Mouse (Mus musculus) thymus, adult 2 months (tissue): ENCODE results near the gene Sfpq. TPM values are rescaled to one million over a fixed set of nuclear protein-coding genes. Genes with fewer than 3 reads are reported as not detected.

Experiments used
- DNase-seq: peaks from one replicate; pipeline ENCODE4 v3.0.0; 2021
- H3K27ac ChIP-seq: fragments of 200-500 bp; 2 replicates; pipeline ENCODE4 v1.5.1; 2012; ENCODE audit warnings: low read length, control low read depth; ENCODE audit not compliant: control insufficient read depth, insufficient read depth
- H3K27me3 ChIP-seq: fragments of 200-500 bp; 2 replicates; pipeline ENCODE4 v1.6.1; 2012; ENCODE audit warnings: mild to moderate bottlenecking, low read length, moderate library complexity, mixed read lengths; ENCODE audit not compliant: control insufficient read depth, insufficient read depth
- H3K36me3 ChIP-seq: fragments of 200-500 bp; 2 replicates; pipeline ENCODE4 v1.6.1; 2012; ENCODE audit warnings: mild to moderate bottlenecking, low read length, moderate library complexity; ENCODE audit not compliant: control insufficient read depth, insufficient read depth
- H3K4me1 ChIP-seq: fragments of 200-500 bp; replicated peaks from 2 replicates; pipeline ENCODE4 v1.6.1; 2012; ENCODE audit warnings: low read length; ENCODE audit not compliant: control insufficient read depth, insufficient read depth
- H3K4me3 ChIP-seq: fragments of 200-500 bp; 2 replicates; pipeline ENCODE4 v1.5.1; 2012; ENCODE audit warnings: mild to moderate bottlenecking, low read length, control low read depth, moderate library complexity; ENCODE audit not compliant: control insufficient read depth, insufficient read depth
- CTCF ChIP-seq: fragments of 200-500 bp; IDR thresholded peaks from 2 replicates; pipeline ENCODE4 v1.5.1; 2012; ENCODE audit warnings: mild to moderate bottlenecking, control low read depth, low read length, moderate library complexity, borderline replicate concordance; ENCODE audit not compliant: control insufficient read depth, poor library complexity, insufficient read depth; ENCODE audit errors: extremely low read depth
- POLR2A ChIP-seq: fragments of 200-500 bp; IDR thresholded peaks from 2 replicates; pipeline ENCODE4 v1.6.1; 2012; ENCODE audit warnings: mild to moderate bottlenecking, low read length, control low read depth, moderate library complexity; ENCODE audit not compliant: control insufficient read depth, poor library complexity, insufficient read depth; ENCODE audit errors: extremely low read depth
- WGBS: fragments of 180-500 bp; shearing (Covaris S2); methylation state at CpG from one replicate; pipeline ENCODE4 v1.1.7; 2018; 5-methylcytosine and 5-hydroxymethylcytosine counted together
- polyA plus RNA-seq: library from polyadenylated mRNA; depleted of rRNA; stranded (reverse); fragments of >200 nt; gene quantifications from 2 replicates; pipeline ENCODE4 v1.2.3, GENCODE M21; 2012; rRNA removed

The Sfpq gene
- polyA plus RNA-seq, 1 experiment: 141 TPM

GRCm38 (mm10) chr4:127064051-127064450, 42.9 kb downstream of the Sfpq start:
- Histone ChIP-seq H3K27ac (no peak overlapping the region), H3K36me3 (no peaks in the 10 kb centered on the region), H3K4me3 (no peak overlapping the region), H3K4me1 (peaks cover 3% of the 10 kb centered on the region; the same call in 1 of the 2 replicates), H3K27me3 (no peaks in the 10 kb centered on the region)
- WGBS: 95% methylated on average over 1 of the region's 1 CpGs
- TF ChIP-seq CTCF (no peak), POLR2A (no peak)
- DNase-seq: no peak

DNA sequence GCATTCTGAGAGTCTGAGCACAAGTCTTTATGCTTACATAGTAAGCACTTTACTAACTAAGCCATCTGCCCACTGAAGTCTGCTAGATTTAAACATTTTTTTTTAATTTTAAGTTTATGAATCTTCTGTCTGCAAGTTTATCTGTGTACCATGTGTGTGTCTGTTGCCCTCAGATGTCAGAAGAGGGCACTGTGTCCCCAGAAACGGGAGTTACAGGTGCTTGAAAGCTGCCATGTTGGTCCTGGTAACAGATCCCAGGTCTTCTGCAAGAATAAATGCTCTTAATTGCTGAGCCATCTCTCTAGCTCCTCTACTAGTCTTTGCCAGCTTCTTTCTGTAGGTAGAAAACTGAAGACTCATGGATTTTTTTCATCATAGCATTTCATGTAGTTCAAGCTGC, 53.8 kb downstream of the Sfpq start:
- no peak for DNase-seq
- peaks cover 4% of the 10 kb centered on the region for H3K4me1 ChIP-seq
- H3K4me3 ChIP-seq: no peak overlapping the region
- H3K27ac ChIP-seq: no peak overlapping the region
- no peaks in the 10 kb centered on the region for H3K36me3 ChIP-seq
- WGBS: 66% methylated on average over 1 of the region's 1 CpGs
- TF ChIP-seq CTCF (no peak), POLR2A (no peak)
- no peaks in the 10 kb centered on the region for H3K27me3 ChIP-seq

GRCm38 (mm10) chr4:127076875-127077548, 55.9 kb downstream of the Sfpq start, which contains the start of gene Zmym6:
TSS of gene Zmym6 (plus strand) at chr4:127077383.
- Histone ChIP-seq H3K4me3 (peak within 1 kb of the TSS; percentile 53), H3K36me3 (no peaks in the 10 kb centered on the region), H3K27ac (0 out of 2 replicates have a peak within 1 kb of the TSS, but pooled peaks have one; percentile 29), H3K27me3 (no peaks in the 10 kb centered on the region), H3K4me1 (peaks cover 4% of the 10 kb centered on the region)
- 1% methylated on average over 46 of the region's 46 CpGs for WGBS
- peak; percentile 74; the same call in 1 of the 2 replicates for TF ChIP-seq POLR2A
- TF ChIP-seq CTCF: peak; percentile 45; the same call in 1 of the 2 replicates
- DNase-seq: peak; percentile 94

DNA sequence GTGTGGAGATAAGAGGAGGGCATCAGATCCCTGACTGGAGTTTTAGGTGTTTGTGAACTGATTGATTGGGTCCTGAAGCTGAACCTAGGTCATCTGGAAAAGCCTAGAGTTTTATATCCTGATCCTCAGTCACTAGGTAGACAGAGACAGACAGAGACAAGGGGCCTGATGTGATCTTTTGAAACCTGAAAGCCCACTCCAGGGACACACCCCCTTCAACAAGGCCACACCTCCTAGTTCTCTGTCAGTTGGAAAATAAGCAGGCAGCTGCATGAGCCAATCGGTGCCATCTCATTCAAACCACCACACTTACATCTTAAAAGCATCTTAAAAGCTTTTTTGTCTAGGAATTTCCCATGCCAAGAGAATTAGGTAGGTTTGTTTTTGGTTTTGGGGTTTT, 59.7 kb downstream of the Sfpq start:
- no peaks in the 10 kb centered on the region for H3K36me3 ChIP-seq
- peaks cover 4% of the 10 kb centered on the region for H3K4me1 ChIP-seq
- DNase-seq: no peak
- TF ChIP-seq POLR2A (no peak), CTCF (no peak)
- no peak overlapping the region for H3K27ac ChIP-seq
- H3K27me3 ChIP-seq: no peaks in the 10 kb centered on the region
- H3K4me3 ChIP-seq: no peak overlapping the region
- 62% methylated on average over 1 of the region's 1 CpGs for WGBS

GRCm38 (mm10) chr4:127083131-127083530, 62.0 kb downstream of the Sfpq start:
- H3K27me3 ChIP-seq: no peaks in the 10 kb centered on the region
- WGBS: 97% methylated on average over 2 of the region's 2 CpGs
- TF ChIP-seq POLR2A (no peak), CTCF (no peak)

DNA sequence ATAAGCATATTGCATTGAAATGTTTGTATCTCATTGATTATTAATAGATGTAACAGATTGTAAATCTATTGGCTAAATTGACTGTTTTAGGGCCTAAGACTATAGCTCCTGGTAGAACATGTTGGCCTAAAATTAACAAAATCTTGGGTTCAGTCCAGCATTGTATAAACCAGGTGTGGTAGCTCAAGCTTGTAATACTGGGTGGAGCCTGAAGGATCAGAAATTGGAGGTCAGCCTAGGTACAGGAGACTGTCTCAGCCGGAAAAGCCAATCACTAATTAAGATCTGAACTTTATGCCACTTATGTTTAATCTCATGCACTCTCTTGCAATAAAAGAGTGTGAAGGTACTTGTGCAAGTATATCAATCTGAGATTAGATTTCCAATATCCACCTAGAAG, 64.6 kb downstream of the Sfpq start:
- Histone ChIP-seq H3K4me1 (no peaks in the 10 kb centered on the region), H3K4me3 (no peak overlapping the region), H3K36me3 (peaks cover 4% of the 10 kb centered on the region; the same call in 1 of the 2 replicates), H3K27ac (no peak overlapping the region), H3K27me3 (no peaks in the 10 kb centered on the region)
- TF ChIP-seq CTCF (no peak), POLR2A (no peak)
- 89% methylated on average over 1 of the region's 1 CpGs for WGBS
- no peak for DNase-seq

More at GRCm38 (mm10) chr4:127083131-127083530, 62.0 kb downstream of the Sfpq start:
- DNase-seq: no peak
- Histone ChIP-seq H3K4me3 (no peak overlapping the region), H3K4me1 (no peaks in the 10 kb centered on the region), H3K27ac (no peak overlapping the region), H3K36me3 (no peaks in the 10 kb centered on the region)

Other genes starting within 250 kb of the Sfpq start
- gene Zmym4, start 53.2 kb upstream of the Sfpq start, polyA plus RNA-seq: 7.9 and 8.9 TPM in 2 replicates
- 6.2 and 6.3 TPM in 2 replicates for gene Zmym1, start 39.8 kb downstream of the Sfpq start, polyA plus RNA-seq
- 6.4 and 8.2 TPM in 2 replicates for gene Zmym6, start 56.1 kb downstream of the Sfpq start, polyA plus RNA-seq
- gene Tmem35b, start 102.4 kb downstream of the Sfpq start, polyA plus RNA-seq: 11.3 and 11.9 TPM in 2 replicates
- gene Dlgap3, start 147.9 kb downstream of the Sfpq start, polyA plus RNA-seq: 2.6 and 3.6 TPM in 2 replicates
- gene Smim12, start 222.5 kb downstream of the Sfpq start, polyA plus RNA-seq: 28.9 and 32.5 TPM in 2 replicates